Comparison of ENCODE assay signal across 9 mouse cellular contexts in the genomic region with DNA sequence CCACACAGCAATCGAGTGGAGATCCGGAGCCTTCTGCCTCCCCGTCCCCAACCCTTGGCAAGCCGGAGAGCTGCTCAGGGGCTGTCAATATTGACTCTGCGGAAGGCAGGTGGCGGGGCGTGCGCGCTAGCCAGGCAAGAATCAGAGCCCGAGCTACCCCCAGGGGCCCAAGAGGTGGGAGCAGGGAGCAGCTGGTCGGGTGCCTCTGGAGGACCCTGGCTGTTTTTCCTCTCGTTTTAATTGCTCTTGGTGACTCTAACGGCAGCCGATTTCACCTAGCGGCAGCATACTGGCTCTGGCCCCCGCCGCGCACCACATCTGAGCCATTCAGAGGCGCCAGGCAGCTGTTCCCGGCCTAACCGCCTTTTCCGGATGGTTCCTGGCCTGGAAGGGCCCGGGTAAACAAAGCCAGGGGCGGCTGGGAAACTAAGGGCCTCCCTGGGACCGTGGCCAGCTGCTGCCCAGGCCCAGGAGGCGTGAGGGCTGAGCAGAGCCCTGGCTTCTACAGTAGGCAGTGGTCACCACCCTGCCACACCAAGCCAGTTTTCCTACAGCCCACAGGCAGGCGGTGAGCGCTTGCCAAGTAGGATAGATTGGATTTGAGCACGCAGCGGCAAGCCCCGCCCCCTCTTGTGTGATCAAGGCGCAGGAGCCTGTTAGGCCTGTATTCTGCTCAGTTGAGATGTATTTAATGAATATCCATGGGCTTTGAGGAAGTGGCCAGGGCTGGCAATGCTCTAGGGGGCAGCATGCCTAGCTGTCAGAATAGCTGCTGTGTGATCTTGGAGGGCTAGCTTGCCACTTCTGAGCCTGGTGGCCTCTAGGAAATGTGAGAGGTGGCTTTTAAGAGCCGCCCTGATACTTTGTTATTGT.
DNase-seq lines count a peak whose midpoint lies in the region; ATAC-seq and TF ChIP-seq lines count a peak whose summit lies in the region.
"Had no signal": no experiment of that assay in that cellular context is flagged by ENCODE, and none has a peak within 500 bp of the region (broad histone marks: within the 10 kb centered on the region; RNA-seq: fewer than 3 reads in every experiment).

No protein-coding gene starts in this region.

- WGBS in embryonic facial prominence, embryonic 13.5 days = 3% methylated on average over 33 of the region's 33 CpGs
- 26% methylated on average over 33 of the region's 33 CpGs for WGBS in liver, embryonic 12.5 days (ENCODE audit: insufficient replicate concordance)

- peak overlapping the region; percentile 93 for H3K27ac ChIP-seq in embryonic facial prominence, embryonic 13.5 days
- H3K27ac ChIP-seq in liver, embryonic 12.5 days = peak overlapping the region; percentile 80

- peak; percentile 53 to 59 for DNase-seq in frontal cortex, adult 2 months (ENCODE audit: extremely low spot score in 1 of 2, low spot score in 1 of 2)
- no peak for DNase-seq in frontal cortex, postnatal 14 days (ENCODE audit: low spot score in 2 of 2)
- peak; percentile 71 for DNase-seq in heart, adult 8-10 months (ENCODE audit: low spot score)
- peak; percentile 87 to 93 for DNase-seq in kidney, adult 8-10 months
- peak; percentile 35 to 46 for DNase-seq in thymus, adult 18-20 months

- peak; percentile 68 for ATAC-seq in embryonic facial prominence, embryonic 13.5 days (ENCODE audit: insufficient number of reproducible peaks, insufficient read depth, low FRiP score, low TSS enrichment, low read depth)
- peak; percentile 22; the same call in 1 of the 2 replicates for ATAC-seq in liver, embryonic 12.5 days

- no peaks in the 10 kb centered on the region for H3K36me3 ChIP-seq in embryonic facial prominence, embryonic 13.5 days
- no peaks in the 10 kb centered on the region for H3K36me3 ChIP-seq in liver, embryonic 12.5 days
- no peaks in the 10 kb centered on the region for H3K36me3 ChIP-seq in myocyte (ENCODE audit: control insufficient read depth, insufficient read depth)
- H3K36me3 ChIP-seq: G1E had no signal

- H3K79me2 ChIP-seq in myocyte (ENCODE audit: control insufficient read depth, insufficient read depth) = no peaks in the 10 kb centered on the region

- TF ChIP-seq POLR2A in myocyte (IDR thresholded peaks at IDR 0.05; ENCODE audit: insufficient read length, low read depth) = no peak

- H3K27me3 ChIP-seq in embryonic facial prominence, embryonic 13.5 days = no peaks in the 10 kb centered on the region
- H3K27me3 ChIP-seq in liver, embryonic 12.5 days (replicated peaks) = peaks cover 62% of the 10 kb centered on the region
- no peaks in the 10 kb centered on the region for H3K27me3 ChIP-seq in myocyte (ENCODE audit: control insufficient read depth, insufficient read depth, insufficient read length)

- peak overlapping the region; percentile 59 for H3K9ac ChIP-seq in embryonic facial prominence, embryonic 13.5 days
- H3K9ac ChIP-seq in liver, embryonic 12.5 days = peak overlapping the region; percentile 54

- H3ac ChIP-seq in myocyte (ENCODE audit: control insufficient read depth, insufficient read length) = no peak overlapping the region

- H3K9me3 ChIP-seq in embryonic facial prominence, embryonic 13.5 days = no peaks in the 10 kb centered on the region
- no peaks in the 10 kb centered on the region for H3K9me3 ChIP-seq in liver, embryonic 12.5 days (replicated peaks)
- H3K9me3 ChIP-seq: G1E had no signal

- H3K4me3 ChIP-seq in embryonic facial prominence, embryonic 13.5 days = peak overlapping the region; percentile 10; the same call in 1 of the 2 replicates
- no peak overlapping the region for H3K4me3 ChIP-seq in liver, embryonic 12.5 days
- no peak overlapping the region for H3K4me3 ChIP-seq in myocyte

- peaks cover 91% of the 10 kb centered on the region for H3K4me1 ChIP-seq in embryonic facial prominence, embryonic 13.5 days
- peaks cover 65% of the 10 kb centered on the region for H3K4me1 ChIP-seq in liver, embryonic 12.5 days

- peak overlapping the region; percentile 53 for H3K4me2 ChIP-seq in embryonic facial prominence, embryonic 13.5 days
- H3K4me2 ChIP-seq in liver, embryonic 12.5 days = peak overlapping the region; percentile 55
- peak overlapping the region; percentile 69 for H3K4me2 ChIP-seq in myocyte (ENCODE audit: low read depth)

TF ChIP-seq in myocyte, 11 proteins besides CTCF, POLR2A, EP300 and RAD21:
- no peak for TF ChIP-seq SRF (IDR thresholded peaks at IDR 0.05; ENCODE audit: control insufficient read depth, insufficient read length, low read depth)
- peak in 2 of 3 experiments; percentile 81 to 87 for TF ChIP-seq MYOD1 (IDR thresholded peaks at IDR 0.05; ENCODE audit: control insufficient read depth in 1 of 3, insufficient read length in 2 of 3, low read depth in 2 of 3)
- no peak for TF ChIP-seq POLR2AphosphoS2 (IDR thresholded peaks at IDR 0.05; ENCODE audit: insufficient read length, low read depth)
- TF ChIP-seq MAX (IDR thresholded peaks at IDR 0.05; ENCODE audit: low read depth) = no peak
- TF ChIP-seq CEBPB (IDR thresholded peaks at IDR 0.05; ENCODE audit: insufficient read depth, poor library complexity, severe bottlenecking) = no peak
- TF ChIP-seq MYOG (IDR thresholded peaks at IDR 0.05; ENCODE audit: control insufficient read depth in 1 of 3, insufficient read depth in 1 of 3, insufficient read length in 2 of 3, low read depth in 2 of 3) = peak; percentile 62 to 91 (median 63)
- TF ChIP-seq TCF12 (IDR thresholded peaks at IDR 0.05; ENCODE audit: insufficient read depth, poor library complexity, severe bottlenecking) = peak; percentile 33
- no peak for TF ChIP-seq REST (IDR thresholded peaks at IDR 0.05; ENCODE audit: insufficient read depth, insufficient read length)
- peak; percentile 1 for TF ChIP-seq TCF3 (IDR thresholded peaks at IDR 0.05; ENCODE audit: insufficient read length, low read depth)
- TF ChIP-seq USF1 (IDR thresholded peaks at IDR 0.05; ENCODE audit: low read depth) = no peak
- no peak for TF ChIP-seq E2F4 (IDR thresholded peaks at IDR 0.05; ENCODE audit: insufficient read depth)

Comparison
In these comparisons a context has a peak if more than half of its experiments do, and no peak if none do; other contexts are left out.
1. DNase-seq: peak in frontal cortex, adult 2 months (2 of 2), heart, adult 8-10 months (single experiment), kidney, adult 8-10 months (2 of 2) and thymus, adult 18-20 months (2 of 2); none in frontal cortex, postnatal 14 days (0 of 2).
2. Peak in every context shown above with its lines, with median percentiles within 50 percentile points of each other: H3K4me2 ChIP-seq.